Mouse (Mus musculus) adrenal gland, adult 18-20 months (tissue): ENCODE measurements at regions not wholly inside any gene's neighbourhood (a gene's known extent, or its start where the extent isn't known, plus 50 kb on each side); places are given as distances from the start of the nearest gene placed in this dataset.

Experiments used
- DNase-seq, 2 experiments: peaks; one replicate each; pipeline ENCODE4 v3.0.0; 2021 to 2022; ENCODE audit warnings: low spot score in 2 of 2

GRCm38 (mm10) chr17:15311822-15312221 is 64.8 kb downstream of the Dll1 start:
- no peak for DNase-seq

- no peak for DNase-seq
Measured at GRCm38 (mm10) chr17:15310465-15310864, 66.2 kb downstream of the Dll1 start.

- no peak for DNase-seq
Measured at GRCm38 (mm10) chr17:15302110-15302509, 74.6 kb downstream of the Dll1 start.

GRCm38 (mm10) chr17:15299743-15300371 is 76.8 kb downstream of the Dll1 start:
- DNase-seq = peak in 1 of 2 experiments; percentile 36

- DNase-seq = no peak
Measured at GRCm38 (mm10) chr17:15294165-15294585, 82.5 kb downstream of the Dll1 start.

- no peak for DNase-seq
Measured at GRCm38 (mm10) chr17:15292490-15293070, 84.1 kb downstream of the Dll1 start.

GRCm38 (mm10) chr17:15291626-15292025 is 85.0 kb downstream of the Dll1 start:
- no peak for DNase-seq

GRCm38 (mm10) chr17:15290326-15290725 is 86.3 kb downstream of the Dll1 start:
- no peak for DNase-seq

- DNase-seq = no peak
Measured at GRCm38 (mm10) chr17:15289062-15289461, 87.6 kb downstream of the Dll1 start.

- DNase-seq = no peak
Measured at GRCm38 (mm10) chr17:15288640-15289039, 88.0 kb downstream of the Dll1 start.

GRCm38 (mm10) chr17:15286596-15286995 is 90.1 kb downstream of the Dll1 start:
- DNase-seq = no peak

- DNase-seq = peak; percentile 51 to 58
Measured at GRCm38 (mm10) chr17:15285399-15286043, 91.2 kb downstream of the Dll1 start.

- DNase-seq = no peak
Measured at GRCm38 (mm10) chr17:15269905-15270304, 106.8 kb downstream of the Dll1 start.

- DNase-seq = no peak
Measured at GRCm38 (mm10) chr17:15269056-15269612, 107.5 kb downstream of the Dll1 start.

- no peak for DNase-seq
Measured at GRCm38 (mm10) chr17:15267721-15268120, 109.0 kb downstream of the Dll1 start.

GRCm38 (mm10) chr17:15259427-15260101 is 117.1 kb downstream of the Dll1 start:
- no peak for DNase-seq

- no peak for DNase-seq
Measured at GRCm38 (mm10) chr17:15255874-15256273, 120.8 kb downstream of the Dll1 start.

- no peak for DNase-seq
Measured at GRCm38 (mm10) chr17:15253785-15254184, 122.9 kb downstream of the Dll1 start.

- DNase-seq = no peak
Measured at GRCm38 (mm10) chr17:15253271-15253670, 123.4 kb downstream of the Dll1 start.

- no peak for DNase-seq
Measured at GRCm38 (mm10) chr17:15252187-15252586, 124.5 kb downstream of the Dll1 start.

- DNase-seq = no peak
Measured at GRCm38 (mm10) chr17:15251641-15252040, 125.0 kb downstream of the Dll1 start.

- DNase-seq = no peak
Measured at GRCm38 (mm10) chr17:15248417-15248791, 128.3 kb downstream of the Dll1 start.
